Mouse (Mus musculus) spleen, postnatal 14 days (tissue): ENCODE data around the gene Ttc23.

Experiments
- DNase-seq, 2 experiments: peaks; one replicate each; pipeline ENCODE4 v3.0.0; 2021 to 2022; ENCODE audit warnings: low spot score in 2 of 2

Gene Ttc23

DNA sequence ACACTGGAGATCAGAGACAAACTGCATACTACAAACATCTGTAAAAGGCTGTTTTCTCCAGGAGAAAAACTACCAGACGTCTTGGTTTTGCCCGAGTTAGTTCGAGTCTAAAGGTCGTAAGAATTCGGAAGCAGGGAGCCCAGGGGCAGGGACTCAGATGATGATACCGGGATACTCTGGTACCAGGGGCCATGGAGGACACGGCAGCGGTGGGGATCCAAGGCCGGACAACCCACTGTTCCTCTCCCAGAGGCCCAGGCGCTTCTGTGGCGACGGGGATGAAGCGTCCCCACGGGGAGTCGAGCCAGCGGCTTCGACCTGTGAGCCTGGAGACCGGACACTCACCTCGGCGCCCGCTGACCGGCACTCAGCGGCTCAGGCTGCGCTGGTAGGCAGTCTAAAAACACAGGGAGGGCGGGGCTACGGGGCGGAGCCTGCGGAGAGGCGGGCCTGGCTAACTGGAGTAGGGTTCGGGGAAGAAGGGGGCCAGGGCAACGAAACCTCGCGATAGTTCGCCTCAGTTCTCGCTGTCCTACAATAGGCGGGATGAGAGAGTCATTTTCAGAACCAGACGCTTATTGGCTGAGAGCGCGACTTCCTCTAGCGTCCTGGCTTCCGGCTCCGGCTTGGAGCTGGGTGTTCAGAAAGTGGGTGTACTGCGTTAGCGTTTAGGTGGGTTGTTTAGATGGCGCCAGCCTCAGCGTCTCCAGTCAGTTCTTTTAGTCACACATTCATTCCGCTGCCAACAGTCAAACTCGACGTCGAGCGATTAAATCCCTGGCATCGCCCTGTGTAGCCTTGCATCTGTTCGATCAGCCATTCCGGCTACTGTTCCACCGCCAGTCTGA is 2.2 kb upstream of the Ttc23 start, which contains the start of gene Lrrc28:
TSS of gene Lrrc28 (minus strand) at position 436 of the 848 bp plus-strand sequence.
- DNase-seq: peak; percentile 97 to 98

GRCm38 (mm10) chr7:67645681-67646014 is 1.6 kb upstream of the Ttc23 start:
- no peak for DNase-seq

- DNase-seq: no peak
These were observed 1.1 kb upstream of the Ttc23 start for GRCm38 (mm10) chr7:67646131-67646530.

DNA sequence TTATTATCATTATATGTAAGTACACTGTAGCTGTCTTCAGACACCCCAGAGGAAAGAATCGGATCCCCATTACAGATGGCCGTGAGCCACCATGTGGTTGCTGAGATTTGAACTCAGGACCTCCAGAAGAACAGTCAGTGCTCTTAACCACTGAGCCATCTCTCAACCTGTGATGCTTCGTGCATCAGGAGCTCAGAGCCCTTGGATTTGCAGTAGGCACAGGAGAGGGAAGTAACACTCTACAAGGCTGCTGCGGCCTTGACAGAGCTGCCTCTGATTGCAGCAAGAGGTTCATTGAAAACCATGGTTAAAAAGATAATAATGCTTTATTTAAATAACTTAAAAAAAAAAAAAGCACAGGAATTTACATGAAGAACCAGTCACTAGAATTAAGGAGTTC is 1.2 kb downstream of the Ttc23 start:
- no peak for DNase-seq

GRCm38 (mm10) chr7:67652211-67652610 is 5.0 kb downstream of the Ttc23 start:
- DNase-seq: no peak

DNA sequence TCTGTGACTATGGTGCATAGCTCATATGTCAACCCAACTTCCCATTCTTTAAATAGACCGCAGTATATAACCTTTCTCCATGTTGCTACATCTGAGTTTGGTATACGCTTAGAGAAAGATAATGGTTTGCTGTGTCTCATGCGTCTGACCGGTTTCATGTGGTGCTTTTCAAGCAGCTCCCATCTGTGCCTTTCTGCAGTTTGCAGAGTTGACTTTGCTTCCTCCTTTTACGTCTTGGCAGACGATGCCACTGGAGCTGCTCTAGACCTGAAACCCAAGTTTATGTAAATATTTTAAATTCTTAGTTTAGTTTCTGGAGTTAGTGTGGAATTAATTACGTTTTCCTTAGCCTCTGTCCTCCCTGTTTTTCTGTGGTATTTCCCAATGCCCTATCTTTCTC is 7.5 kb downstream of the Ttc23 start:
- no peak for DNase-seq

DNA sequence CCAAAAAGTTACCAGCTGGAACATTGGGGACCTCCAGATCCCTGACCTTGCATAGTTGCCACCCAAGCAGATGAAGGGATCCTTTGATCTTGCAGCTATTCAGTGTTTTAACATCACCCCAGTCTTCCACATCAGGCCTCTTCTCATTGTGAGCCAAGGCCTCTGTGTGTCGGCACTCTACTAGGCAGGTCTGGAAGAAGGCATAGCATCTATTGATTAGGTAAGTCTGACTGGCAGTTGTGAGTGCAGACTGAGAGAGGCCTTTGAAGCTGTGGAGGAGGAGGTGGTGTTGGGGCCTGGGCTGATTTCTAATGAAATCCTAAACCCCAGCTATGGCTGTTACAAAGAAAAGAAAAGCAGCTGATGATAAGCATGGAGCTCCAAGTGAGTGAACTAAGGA is 8.0 kb downstream of the Ttc23 start:
- DNase-seq: no peak

- no peak for DNase-seq
These were observed 10.9 kb downstream of the Ttc23 start for GRCm38 (mm10) chr7:67658110-67658509.

DNA sequence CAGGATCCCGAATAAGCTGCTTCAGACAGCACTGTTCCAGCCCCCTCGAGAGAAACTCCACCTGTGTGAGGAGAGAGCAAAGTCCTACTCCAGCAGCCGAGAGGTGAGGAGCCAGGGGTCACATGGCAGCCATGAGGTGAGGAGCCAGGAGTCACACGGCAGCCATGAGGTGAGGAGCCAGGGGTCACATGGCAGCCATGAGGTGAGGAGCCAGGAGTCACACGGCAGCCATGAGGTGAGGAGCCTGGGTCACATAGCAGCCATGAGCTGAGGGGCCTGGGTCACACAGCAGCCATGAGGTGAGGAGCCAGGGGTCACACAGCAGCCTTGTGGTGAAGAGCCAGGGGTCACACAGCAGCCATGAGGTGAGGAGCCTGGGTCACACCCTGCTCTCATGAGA is 15.2 kb downstream of the Ttc23 start:
- no peak for DNase-seq

DNA sequence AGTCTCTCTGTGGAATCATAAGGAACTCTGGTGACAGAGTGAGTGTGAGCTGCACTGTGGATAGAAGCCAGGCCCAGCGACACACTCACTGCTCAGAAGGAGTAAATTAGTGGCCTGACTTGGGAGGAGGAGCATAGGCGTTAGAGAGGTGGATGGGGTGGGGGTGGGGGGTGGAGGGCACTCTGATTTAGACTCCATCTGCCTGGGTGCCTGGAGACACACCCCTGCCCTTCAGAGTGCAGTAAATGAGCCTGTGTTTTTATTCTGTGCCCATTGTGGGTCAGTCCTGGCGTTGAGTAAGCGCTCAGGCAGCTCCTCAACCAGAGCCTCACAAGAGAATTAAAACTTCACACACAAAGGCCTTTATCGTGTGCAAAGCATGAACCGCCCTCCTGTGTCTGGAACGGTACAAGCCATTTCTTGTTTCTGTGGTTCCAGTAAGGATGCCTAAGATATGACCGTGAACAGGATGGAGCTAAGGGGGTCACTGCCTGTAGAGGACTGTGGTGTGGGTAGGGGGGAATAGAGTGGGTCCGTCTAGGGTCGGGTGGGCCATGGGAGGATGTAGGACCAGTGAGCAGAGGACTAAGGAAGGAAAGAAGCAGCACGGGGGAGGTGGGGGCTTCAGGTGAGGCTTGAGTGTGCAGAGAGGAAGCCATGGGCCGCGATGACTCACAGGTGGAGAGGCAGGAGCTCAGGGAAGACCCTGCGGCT is 16.9 kb downstream of the Ttc23 start:
- no peak for DNase-seq

DNA sequence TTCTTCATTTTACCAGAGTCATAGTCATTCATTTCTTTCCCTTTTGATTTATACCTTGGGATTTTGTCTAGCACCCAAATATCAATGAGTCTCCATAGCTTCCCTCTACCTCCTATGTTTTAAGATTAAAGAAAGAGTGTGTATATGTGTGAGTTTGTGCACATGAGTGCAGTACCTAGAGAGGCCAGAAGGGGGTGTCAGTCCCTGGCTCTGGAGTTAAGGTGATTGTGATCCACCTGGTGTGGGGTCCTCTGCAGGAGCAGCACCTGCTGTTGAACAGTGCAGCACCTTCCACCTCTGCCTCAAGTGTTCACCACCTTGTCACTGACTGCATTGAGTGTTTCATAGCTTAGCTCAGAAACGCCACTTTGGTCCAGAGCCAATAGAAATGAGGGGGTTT is 23.8 kb downstream of the Ttc23 start:
- DNase-seq: no peak

GRCm38 (mm10) chr7:67672650-67673049 is 25.4 kb downstream of the Ttc23 start:
- peak; percentile 57 to 73 for DNase-seq

DNA sequence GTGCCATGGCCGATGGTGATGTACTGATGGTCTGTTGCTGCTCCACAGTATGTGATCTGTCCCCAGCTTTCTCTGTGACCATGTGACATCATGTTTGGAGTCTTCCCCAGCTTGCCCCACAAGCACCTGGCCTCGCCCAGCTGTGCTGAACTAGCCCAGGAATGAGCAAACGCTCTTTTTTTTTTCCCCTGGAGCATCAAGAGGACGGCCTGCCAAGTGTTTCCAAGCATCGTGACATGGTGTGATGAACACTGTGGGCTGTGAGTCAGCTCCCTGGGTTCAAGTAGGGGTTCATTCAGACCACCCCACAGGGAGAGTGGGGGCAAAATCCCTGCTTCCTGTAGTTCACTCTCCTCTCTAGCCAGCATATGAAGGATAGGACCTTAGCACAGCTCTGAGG is 26.4 kb downstream of the Ttc23 start:
- DNase-seq: no peak

GRCm38 (mm10) chr7:67678878-67679499 is 31.8 kb downstream of the Ttc23 start:
- no peak for DNase-seq

GRCm38 (mm10) chr7:67681078-67681477 is 33.9 kb downstream of the Ttc23 start:
- no peak for DNase-seq

- DNase-seq: no peak
These were observed 35.8 kb downstream of the Ttc23 start for GRCm38 (mm10) chr7:67683006-67683405.

GRCm38 (mm10) chr7:67686545-67686944 is 39.3 kb downstream of the Ttc23 start:
- no peak for DNase-seq

DNA sequence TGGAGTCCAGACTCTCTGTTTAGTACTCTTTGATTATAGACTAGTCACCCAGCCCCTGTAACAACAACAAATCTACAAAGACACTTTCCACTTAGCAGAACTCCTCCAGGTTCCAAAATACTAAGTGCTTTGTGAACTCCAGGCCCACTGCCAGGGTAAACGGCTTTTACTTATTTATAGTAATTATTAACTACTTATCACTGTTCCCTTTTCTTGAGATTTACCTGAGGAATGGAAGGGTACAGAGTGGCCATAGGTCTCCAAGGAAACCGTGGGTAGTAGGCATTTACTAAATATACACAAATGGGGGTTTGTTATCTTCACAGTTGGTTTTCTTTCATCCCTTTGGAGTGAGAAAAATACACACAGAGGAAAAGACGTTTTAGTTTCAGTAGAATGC is 41.1 kb downstream of the Ttc23 start:
- DNase-seq: no peak

- DNase-seq: no peak
These were observed 42.6 kb downstream of the Ttc23 start for GRCm38 (mm10) chr7:67689793-67690192.

- DNase-seq: no peak
These were observed 43.8 kb downstream of the Ttc23 start for GRCm38 (mm10) chr7:67691036-67691435.

GRCm38 (mm10) chr7:67692141-67692540 is 44.9 kb downstream of the Ttc23 start:
- no peak for DNase-seq

GRCm38 (mm10) chr7:67692791-67693538 is 45.8 kb downstream of the Ttc23 start:
- no peak for DNase-seq
